Mouse (Mus musculus): ENCODE results near the gene Gm49337. TPM values are rescaled to one million over a fixed set of nuclear protein-coding genes. Genes with fewer than 3 reads are reported as not detected.

Gm49337 gene
- not detected for polyA plus RNA-seq (2021)

- ATAC-seq, result no peak
- ChIA-PET POLR2A (no interaction called here), CTCF (no interaction called here)
- in situ Hi-C loops (cut with MboI; ENCODE audit: low pct_unique_long_range_greater_than_20kb), result loop anchor here (5.0 kb wide), 1 partner anchor 109 kb away; no protein-coding TSS in a partner anchor
- no peak for TF ChIP-seq CTCF (IDR thresholded peaks at IDR 0.05)
- no peak for DNase-seq (ENCODE audit: low read depth, low spot score)
- H3K27me3 ChIP-seq, result no peaks in the 10 kb centered on the region
These were observed at the start of gene Gm49337, which contains the start of gene 1700042G07Rik for GRCm38 (mm10) chr4:116173072-116173471. Gene Gm49337, plus strand, starts transcription at chr4:116173384. Gene 1700042G07Rik, plus strand, starts transcription at chr4:116173372.

- no peaks in the 10 kb centered on the region for H3K27me3 ChIP-seq
- ChIA-PET POLR2A (interaction anchor here (0.6 to 0.7 kb wide), 3 partner anchors 29 to 413 kb away, joined by 3 read pairs; no protein-coding TSS in a partner anchor), CTCF (interaction anchor here (1.3 kb wide), 1 partner anchor 34 kb away, joined by 3 read pairs; no protein-coding TSS in a partner anchor)
- in situ Hi-C loops (cut with MboI; ENCODE audit: low pct_unique_long_range_greater_than_20kb), result no loop called here
- TF ChIP-seq CTCF (IDR thresholded peaks at IDR 0.05), result no peak
- DNase-seq (ENCODE audit: low read depth, low spot score) (peak; percentile 55), ATAC-seq (peak; percentile 86)
These were observed 49.3 kb upstream of the Gm49337 start, which contains the start of the genes Rad54l and Pomgnt1 for GRCm38 (mm10) chr4:116123602-116124519. Gene Rad54l, minus strand, starts transcription at chr4:116123690. Gene Pomgnt1, plus strand, starts transcription at chr4:116123840.

- POLR2A ChIA-PET, result no interaction called here
- no peak for ATAC-seq
- CTCF ChIA-PET, result no interaction called here
- in situ Hi-C loops (cut with MboI; ENCODE audit: low pct_unique_long_range_greater_than_20kb), result no loop called here
- no peak for DNase-seq (ENCODE audit: low read depth, low spot score)
- TF ChIP-seq CTCF (IDR thresholded peaks at IDR 0.05), result no peak
- H3K27me3 ChIP-seq, result no peaks in the 10 kb centered on the region
These were observed 47.3 kb upstream of the Gm49337 start for GRCm38 (mm10) chr4:116125803-116126386.

GRCm38 (mm10) chr4:116127956-116128355 is 45.2 kb upstream of the Gm49337 start:
- POLR2A ChIA-PET, result no interaction called here
- CTCF ChIA-PET, result no interaction called here
- ATAC-seq (no peak), DNase-seq (ENCODE audit: low read depth, low spot score) (no peak)
- no peak for TF ChIP-seq CTCF (IDR thresholded peaks at IDR 0.05)
- in situ Hi-C loops (cut with MboI; ENCODE audit: low pct_unique_long_range_greater_than_20kb), result no loop called here
- H3K27me3 ChIP-seq, result no peaks in the 10 kb centered on the region

- TF ChIP-seq CTCF (IDR thresholded peaks at IDR 0.05), result no peak
- in situ Hi-C loops (cut with MboI; ENCODE audit: low pct_unique_long_range_greater_than_20kb), result no loop called here
- ChIA-PET POLR2A (no interaction called here), CTCF (no interaction called here)
- H3K27me3 ChIP-seq, result no peaks in the 10 kb centered on the region
- ATAC-seq (no peak), DNase-seq (ENCODE audit: low read depth, low spot score) (no peak)
These were observed 40.1 kb upstream of the Gm49337 start for GRCm38 (mm10) chr4:116133126-116133525.

- in situ Hi-C loops (cut with MboI; ENCODE audit: low pct_unique_long_range_greater_than_20kb), result no loop called here
- no peak for ATAC-seq
- CTCF ChIA-PET, result interaction anchor here (0.7 to 1.4 kb wide), 2 partner anchors 41 to 468 kb away, joined by 3 to 4 read pairs; no protein-coding TSS in a partner anchor
These were observed 38.2 kb upstream of the Gm49337 start for GRCm38 (mm10) chr4:116134990-116135389.

GRCm38 (mm10) chr4:116137421-116137996 is 35.7 kb upstream of the Gm49337 start:
- CTCF ChIA-PET, result interaction anchor here (0.9 kb wide), 1 partner anchor 205 kb away, joined by 3 read pairs; no protein-coding TSS in a partner anchor
- no peaks in the 10 kb centered on the region for H3K27me3 ChIP-seq
- in situ Hi-C loops (cut with MboI; ENCODE audit: low pct_unique_long_range_greater_than_20kb), result no loop called here
- POLR2A ChIA-PET, result no interaction called here
- no peak for DNase-seq (ENCODE audit: low read depth, low spot score)
- no peak for ATAC-seq
- no peak for TF ChIP-seq CTCF (IDR thresholded peaks at IDR 0.05)

More at GRCm38 (mm10) chr4:116134990-116135389, 38.2 kb upstream of the Gm49337 start:
- peak; percentile 75 for TF ChIP-seq CTCF (IDR thresholded peaks at IDR 0.05)
- H3K27me3 ChIP-seq, result no peaks in the 10 kb centered on the region
- DNase-seq (ENCODE audit: low read depth, low spot score), result no peak
- POLR2A ChIA-PET, result no interaction called here

GRCm38 (mm10) chr4:116140801-116141574 is 32.2 kb upstream of the Gm49337 start:
- TF ChIP-seq CTCF (IDR thresholded peaks at IDR 0.05), result no peak
- CTCF ChIA-PET, result no interaction called here
- in situ Hi-C loops (cut with MboI; ENCODE audit: low pct_unique_long_range_greater_than_20kb), result no loop called here
- H3K27me3 ChIP-seq, result no peaks in the 10 kb centered on the region
- POLR2A ChIA-PET, result interaction anchor here (1.8 kb wide), 1 partner anchor 10 kb away, joined by 5 read pairs; the partner anchor contains the start of gene Lurap1
- ATAC-seq (no peak), DNase-seq (ENCODE audit: low read depth, low spot score) (no peak)

GRCm38 (mm10) chr4:116141736-116142135 is 31.4 kb upstream of the Gm49337 start:
- POLR2A ChIA-PET, result interaction anchor here (1.8 kb wide), 1 partner anchor 9 kb away, joined by 5 read pairs; the partner anchor contains the start of gene Lurap1
- DNase-seq (ENCODE audit: low read depth, low spot score) (no peak), ATAC-seq (no peak)
- TF ChIP-seq CTCF (IDR thresholded peaks at IDR 0.05), result no peak
- in situ Hi-C loops (cut with MboI; ENCODE audit: low pct_unique_long_range_greater_than_20kb), result no loop called here
- H3K27me3 ChIP-seq, result no peaks in the 10 kb centered on the region
- CTCF ChIA-PET, result no interaction called here

GRCm38 (mm10) chr4:116142269-116142668 is 30.9 kb upstream of the Gm49337 start:
- POLR2A ChIA-PET, result interaction anchor here (1.8 kb wide), 1 partner anchor 8 kb away, joined by 5 read pairs; the partner anchor contains the start of gene Lurap1
- TF ChIP-seq CTCF (IDR thresholded peaks at IDR 0.05), result no peak
- in situ Hi-C loops (cut with MboI; ENCODE audit: low pct_unique_long_range_greater_than_20kb), result no loop called here
- H3K27me3 ChIP-seq, result no peaks in the 10 kb centered on the region
- no peak for ATAC-seq
- CTCF ChIA-PET, result no interaction called here
- no peak for DNase-seq (ENCODE audit: low read depth, low spot score)

Data from Patski (cell line).